Mouse (Mus musculus) skeletal muscle tissue, postnatal 0 days (tissue): ENCODE data around the gene Mlst8. TPM values are rescaled to one million over a fixed set of nuclear protein-coding genes. Genes with fewer than 3 reads are reported as not detected.

Source experiments
- polyA plus RNA-seq: library from polyadenylated mRNA; unstranded; fragments of >200 nt; fragmentation: Nextera tagmentation; extraction: Ambion mirVana; gene quantifications from 2 replicates; pipeline ENCODE4 v1.2.1, GENCODE M21; 2015

The Mlst8 gene
- polyA plus RNA-seq, result 8.4 and 8.8 TPM in 2 replicates

DNA sequence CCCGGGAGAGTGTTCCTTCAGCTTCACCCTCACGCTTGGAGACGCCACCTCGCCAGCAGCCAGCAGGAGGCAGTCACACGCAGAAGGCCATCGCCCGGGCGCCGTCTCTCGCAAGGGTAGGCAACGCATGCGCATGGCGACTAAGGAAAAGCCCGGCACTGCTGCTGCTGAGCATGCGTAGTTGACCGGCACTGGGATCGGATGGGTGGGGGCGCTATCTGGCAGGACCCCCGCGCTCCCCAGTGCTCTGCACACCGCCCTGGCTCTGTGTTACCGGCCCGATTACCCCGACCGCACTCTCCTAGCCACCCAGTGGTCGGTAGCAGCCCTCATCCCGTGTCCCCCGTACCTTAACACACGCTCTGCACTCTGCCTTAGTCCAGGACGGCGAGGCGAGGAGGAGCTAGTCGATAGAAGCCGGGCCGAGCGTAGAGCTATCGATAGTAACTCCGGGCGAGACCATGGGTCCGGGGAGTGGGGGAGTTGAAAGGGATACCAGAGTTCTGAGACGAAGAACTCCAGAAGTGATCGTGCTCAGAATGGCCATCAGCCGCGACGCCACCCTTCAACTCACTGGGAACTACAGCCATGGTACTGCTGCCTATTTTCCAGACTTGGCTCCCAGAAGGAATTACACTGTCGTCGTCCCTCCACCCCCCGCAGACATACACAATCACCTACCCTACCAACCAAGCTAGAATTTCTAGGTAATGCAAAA, at the start of gene Mlst8:
Gene Mlst8, minus strand, starts transcription at position 416 of the 718 bp plus-strand sequence.

DNA sequence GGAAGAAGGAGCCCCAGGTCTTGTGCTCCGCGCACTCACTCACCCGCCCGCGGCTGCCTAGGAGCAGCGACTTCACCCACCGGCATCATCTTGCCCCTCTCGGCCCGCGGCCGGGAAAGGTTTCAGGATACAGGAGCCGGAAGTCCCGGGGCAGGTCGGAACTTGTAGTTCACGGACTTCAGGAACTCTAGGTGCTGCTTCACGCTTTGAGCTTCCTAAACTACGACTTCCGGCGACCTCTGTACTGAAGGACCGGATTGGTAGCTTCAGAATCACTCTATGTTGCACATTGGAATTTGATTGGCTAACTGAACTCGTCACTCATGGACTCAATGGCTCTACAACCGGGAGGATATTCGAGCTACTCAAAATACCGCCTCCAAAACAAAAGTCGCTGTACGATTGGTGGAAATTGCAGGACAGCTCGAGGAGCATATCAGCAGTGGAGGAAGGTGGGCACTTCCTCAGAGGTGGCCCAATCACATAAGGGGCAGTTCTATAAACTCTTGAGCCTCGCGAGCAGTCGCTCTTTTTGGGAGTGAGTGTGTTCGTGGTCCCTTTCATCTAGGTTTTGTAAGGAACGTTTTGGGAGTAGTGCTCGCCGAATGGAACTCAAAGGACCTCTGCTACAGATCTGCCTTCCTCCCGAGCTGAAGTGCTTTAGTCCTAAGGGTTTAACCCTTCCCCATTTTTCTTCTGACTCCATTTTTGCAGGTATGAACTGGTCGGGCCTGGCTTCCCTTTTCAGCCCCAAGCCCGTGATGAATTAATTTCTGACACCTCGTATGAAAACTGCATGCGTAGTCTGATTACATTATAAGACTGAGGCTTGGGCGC, 49.1 kb upstream of the Mlst8 start, which contains the start of gene Traf7:
Gene Traf7, minus strand, starts transcription at position 216 of the 837 bp plus-strand sequence.

DNA sequence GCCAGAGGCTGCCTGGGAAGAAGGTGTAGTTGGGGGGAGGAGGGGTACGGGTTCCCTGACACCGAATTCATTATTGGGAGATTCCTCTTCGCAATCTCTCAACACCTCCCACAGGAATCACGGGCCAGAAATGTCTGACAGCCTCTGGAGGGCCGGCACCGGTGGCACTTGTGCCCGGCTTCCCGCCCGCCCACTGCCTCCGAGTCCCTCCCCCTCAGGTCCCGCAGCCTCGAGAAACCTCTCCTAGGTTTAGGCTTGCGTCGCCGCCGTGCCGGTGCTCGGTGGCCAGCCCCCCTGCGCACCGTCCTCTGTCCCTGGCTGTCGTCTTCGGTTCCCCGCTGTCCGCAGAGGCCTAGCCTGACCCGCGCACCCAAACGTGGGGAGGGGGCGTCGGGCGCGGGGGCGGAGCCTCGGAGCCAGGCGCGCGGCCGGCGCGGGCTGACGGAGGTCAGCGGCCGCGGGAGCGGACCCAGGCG, 9.3 kb upstream of the Mlst8 start, which contains the start of gene Caskin1:
Gene Caskin1, plus strand, starts transcription at position 416 of the 476 bp plus-strand sequence.

DNA sequence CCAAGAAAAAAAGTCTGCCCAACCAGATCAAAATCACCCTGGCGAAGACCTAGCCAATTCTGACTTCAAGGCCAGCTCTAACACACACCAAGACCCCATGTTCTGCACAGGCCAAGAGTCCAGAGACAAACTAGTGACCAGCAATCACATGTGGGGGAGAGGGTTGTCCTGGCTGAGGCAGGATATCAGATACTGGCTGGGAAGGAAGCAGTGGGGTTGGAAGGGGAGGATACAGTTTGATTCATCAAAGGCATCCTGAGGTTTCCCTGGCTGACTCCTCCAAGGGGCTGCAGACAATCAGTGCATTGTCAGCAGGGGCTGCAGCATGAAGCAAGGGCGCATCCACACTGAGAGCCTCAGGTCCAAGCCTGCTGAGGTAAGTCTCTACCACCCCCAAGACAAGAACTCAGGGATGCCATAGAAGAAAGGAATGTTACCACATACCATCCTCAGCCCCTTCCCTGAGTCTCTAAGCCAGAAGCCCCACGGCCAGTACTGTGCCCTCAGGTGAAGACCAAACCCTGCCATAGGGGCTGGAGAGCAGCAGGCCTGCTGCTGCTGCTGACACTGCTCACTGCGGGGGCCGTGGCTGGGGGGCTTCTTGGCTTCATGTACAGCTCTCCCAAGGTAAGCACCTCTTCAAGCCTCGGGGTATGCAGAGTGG, 5.1 kb downstream of the Mlst8 start, which contains the start of gene Bricd5:
Gene Bricd5, plus strand, starts transcription at position 273 of the 664 bp plus-strand sequence.

DNA sequence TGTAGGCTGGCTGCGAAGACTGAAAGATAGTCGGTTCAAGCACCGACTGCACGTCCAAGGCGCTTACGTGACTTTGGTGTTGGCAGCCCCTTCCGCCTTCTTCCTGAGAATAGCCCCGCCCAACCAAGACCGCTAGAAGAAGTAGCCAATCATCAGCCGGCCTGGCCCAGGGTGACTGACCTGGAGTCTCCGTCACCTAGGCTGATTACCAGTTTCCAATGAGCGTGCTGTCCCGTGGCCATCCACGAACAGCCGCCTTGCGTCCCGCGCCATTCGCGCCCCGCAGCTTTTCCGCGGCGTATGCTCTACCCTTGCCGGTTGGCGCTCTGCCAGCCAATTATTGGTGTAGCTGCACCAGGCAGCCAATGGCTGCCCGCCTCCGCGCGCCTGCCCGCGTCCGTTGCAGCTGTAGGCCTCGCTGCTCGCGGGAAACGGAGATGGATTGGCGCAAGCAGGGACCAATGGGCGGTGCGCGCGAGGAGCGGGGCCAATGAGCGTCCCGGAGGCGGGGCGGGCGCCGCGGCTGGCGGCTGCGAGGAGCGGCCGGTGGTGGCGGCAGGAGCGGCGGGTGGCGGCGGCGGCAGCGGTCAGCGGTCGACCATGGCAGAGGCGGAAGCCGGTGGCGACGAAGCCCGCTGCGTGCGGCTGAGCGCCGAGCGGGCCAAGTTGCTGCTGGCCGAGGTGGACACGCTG, 8.8 kb downstream of the Mlst8 start, which contains the start of the genes E4f1 and Pgp:
Gene E4f1, minus strand, starts transcription at position 404 of the 693 bp plus-strand sequence.
Gene Pgp, plus strand, starts transcription at position 483 of the 693 bp plus-strand sequence.

DNA sequence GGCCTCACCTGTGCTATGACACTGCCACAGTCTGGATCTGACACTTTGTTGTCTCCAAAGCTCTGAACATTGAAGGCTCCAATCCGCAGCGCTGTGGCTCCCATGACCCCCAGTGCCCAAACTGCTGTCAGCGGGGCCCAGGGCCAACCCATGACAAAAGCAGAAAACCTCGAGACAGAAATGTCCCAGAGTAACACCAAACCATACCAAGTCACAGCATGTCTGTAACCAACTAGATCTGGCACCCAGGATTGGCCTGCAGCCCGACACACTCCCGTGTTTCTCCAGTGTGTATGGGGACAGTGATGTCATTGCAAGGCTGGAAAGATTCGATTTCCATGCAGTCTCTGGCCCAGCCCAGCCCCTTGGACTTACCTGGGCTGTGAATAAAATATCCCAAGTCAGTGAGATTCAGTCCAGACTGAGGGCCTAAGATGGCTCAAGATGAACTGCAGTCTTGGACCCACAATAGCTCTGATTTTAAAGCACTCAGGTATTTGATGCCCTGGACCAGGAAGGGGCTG, 36.2 kb downstream of the Mlst8 start, which contains the start of gene Dnase1l2:
Gene Dnase1l2, minus strand, starts transcription at position 474 of the 524 bp plus-strand sequence.

DNA sequence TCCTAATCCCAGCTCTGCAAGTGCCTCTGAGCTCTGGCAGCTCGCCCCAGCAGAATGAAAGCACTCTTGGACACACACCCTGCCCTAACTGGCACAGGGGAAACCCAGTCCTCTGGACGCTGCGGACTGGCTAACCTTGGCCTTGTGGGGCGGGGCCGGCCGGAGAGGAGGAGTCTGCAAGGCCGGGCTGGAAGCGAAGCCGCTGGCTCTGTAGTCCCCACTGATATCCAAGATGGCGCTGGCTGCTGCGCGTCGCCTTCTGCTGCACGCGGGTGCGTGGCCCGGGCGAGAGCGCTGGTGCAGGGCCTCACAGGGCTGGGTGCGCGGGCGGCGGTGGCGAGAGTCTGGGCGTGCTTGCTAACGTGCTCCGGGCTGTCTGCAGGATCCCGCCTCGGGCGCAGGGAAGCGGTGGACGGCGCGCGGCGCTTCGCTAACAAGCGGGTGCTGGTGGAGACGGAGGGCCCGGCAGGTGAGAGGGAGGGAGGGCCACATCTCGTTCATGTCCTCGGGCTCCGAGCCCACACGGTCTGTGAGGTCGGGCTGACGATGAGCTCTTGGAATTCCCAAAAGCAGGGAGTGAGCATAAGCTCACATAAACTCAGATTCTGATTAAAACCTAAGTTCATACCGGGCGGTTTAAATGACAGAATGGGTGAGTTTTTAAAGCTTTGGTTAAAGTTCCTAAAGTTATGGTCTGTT, 52.3 kb downstream of the Mlst8 start, which contains the start of gene Eci1:
Gene Eci1, plus strand, starts transcription at position 171 of the 699 bp plus-strand sequence.

Other genes starting within 250 kb of the Mlst8 start
- 8.0 and 9.4 TPM in 2 replicates for gene Ccnf, start 227.6 kb downstream of the Mlst8 start, polyA plus RNA-seq
- not detected in 2 replicates for gene Abca17, start 128.0 kb downstream of the Mlst8 start, polyA plus RNA-seq
- gene Abca3, start 127.1 kb downstream of the Mlst8 start, polyA plus RNA-seq, result 4.2 and 5.4 TPM in 2 replicates
- 110 and 113 TPM in 2 replicates for gene Rnps1, start 64.5 kb downstream of the Mlst8 start, polyA plus RNA-seq
- gene Eci1, start 52.4 kb downstream of the Mlst8 start, polyA plus RNA-seq, result 213 and 235 TPM in 2 replicates
- gene Dnase1l2, start 36.0 kb downstream of the Mlst8 start, polyA plus RNA-seq, result 0.87 and 2.3 TPM in 2 replicates
- 13.3 and 13.6 TPM in 2 replicates for gene E4f1, start 8.8 kb downstream of the Mlst8 start, polyA plus RNA-seq
- gene Pgp, start 8.7 kb downstream of the Mlst8 start, polyA plus RNA-seq, result 56.2 and 57.5 TPM in 2 replicates
- gene Bricd5, start 5.2 kb downstream of the Mlst8 start, polyA plus RNA-seq, result 0.40 TPM in 1 of 2 replicates, not detected in the other
- 0.29 and 0.34 TPM in 2 replicates for gene Caskin1, start 9.5 kb upstream of the Mlst8 start, polyA plus RNA-seq
- 43.2 and 46.8 TPM in 2 replicates for gene Traf7, start 48.9 kb upstream of the Mlst8 start, polyA plus RNA-seq
- gene Rab26, start 55.1 kb upstream of the Mlst8 start, polyA plus RNA-seq, result 0.39 and 0.69 TPM in 2 replicates
- 12.6 TPM in 2 replicates for gene Pkd1, start 70.8 kb upstream of the Mlst8 start, polyA plus RNA-seq
- gene Tsc2, start 153.6 kb upstream of the Mlst8 start, polyA plus RNA-seq, result 25.6 and 31.9 TPM in 2 replicates
- gene Nthl1, start 153.6 kb upstream of the Mlst8 start, polyA plus RNA-seq, result 11.1 TPM in 2 replicates
- 38.9 and 45.6 TPM in 2 replicates for gene Slc9a3r2, start 171.2 kb upstream of the Mlst8 start, polyA plus RNA-seq
- not detected in 2 replicates for gene Npw, start 179.4 kb upstream of the Mlst8 start, polyA plus RNA-seq
- gene Zfp598, start 190.6 kb upstream of the Mlst8 start, polyA plus RNA-seq, result 9.0 and 11.7 TPM in 2 replicates
- gene Syngr3, start 210.9 kb upstream of the Mlst8 start, polyA plus RNA-seq, result 0.11 TPM in 1 of 2 replicates, not detected in the other
- 33.2 and 39.3 TPM in 2 replicates for gene Gfer, start 217.1 kb upstream of the Mlst8 start, polyA plus RNA-seq
- 1.1 and 1.8 TPM in 2 replicates for gene Noxo1, start 217.2 kb upstream of the Mlst8 start, polyA plus RNA-seq
- gene Tbl3, start 228.6 kb upstream of the Mlst8 start, polyA plus RNA-seq, result 22.5 and 25.2 TPM in 2 replicates
- not detected in 2 replicates for gene Rnf151, start 239.0 kb upstream of the Mlst8 start, polyA plus RNA-seq
- gene Rps2, start 239.0 kb upstream of the Mlst8 start, polyA plus RNA-seq, result 829 and 862 TPM in 2 replicates
- 707 and 733 TPM in 2 replicates for gene Ndufb10, start 245.4 kb upstream of the Mlst8 start, polyA plus RNA-seq
- gene Rpl3l, start 248.7 kb upstream of the Mlst8 start, polyA plus RNA-seq, result 47.3 and 64.3 TPM in 2 replicates